Comparison of ENCODE assay signal across 8 mouse cellular contexts in the genomic region with DNA sequence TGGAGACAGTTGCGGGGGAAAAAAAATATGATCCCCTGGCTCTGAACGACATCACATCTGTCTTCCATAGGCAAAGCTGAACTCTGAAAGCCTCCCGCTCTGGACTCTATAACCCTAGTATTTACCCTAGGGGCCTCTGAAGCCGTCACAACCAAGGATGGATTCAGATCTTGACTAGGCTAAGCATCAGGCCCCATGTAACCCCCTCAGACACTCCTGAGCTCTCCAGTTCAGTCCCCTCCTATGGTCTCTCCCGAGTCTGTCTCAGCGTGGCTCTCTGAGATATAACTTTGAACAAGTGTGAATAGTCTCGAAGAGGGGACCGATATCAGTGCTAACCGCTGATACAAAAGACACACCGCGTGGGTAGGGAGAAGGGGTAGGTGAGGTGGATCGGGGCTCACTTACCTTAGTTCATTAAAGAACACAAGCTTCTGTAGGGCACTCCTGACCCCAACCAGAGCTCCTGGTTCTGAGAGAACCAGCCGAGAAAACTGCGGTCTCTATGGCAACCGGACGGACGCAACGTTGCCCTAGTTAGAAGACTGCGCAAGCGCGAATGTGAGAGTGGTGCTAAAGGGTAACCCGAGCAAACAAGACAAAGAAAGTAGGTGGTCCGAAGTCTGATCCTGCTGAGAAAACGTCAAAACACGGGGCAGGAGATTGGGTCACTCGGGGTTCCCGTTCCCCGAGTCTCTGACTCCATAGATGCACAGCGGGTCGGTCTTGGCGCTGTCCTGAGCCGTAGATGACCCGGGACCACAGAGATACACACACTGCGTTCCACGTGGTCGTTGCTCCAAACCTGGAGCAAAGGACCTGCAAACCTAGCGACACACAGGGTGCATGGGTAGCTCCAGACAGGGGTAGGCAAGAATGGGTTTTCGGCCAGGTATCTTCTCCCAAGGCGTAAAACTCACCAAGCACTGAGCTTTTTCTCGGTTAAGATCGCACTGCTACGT. TPM values are rescaled to one million over a fixed set of nuclear protein-coding genes. Genes with fewer than 3 reads are reported as not detected.
DNase-seq lines count a peak whose midpoint lies in the region; ATAC-seq lines count a peak whose summit lies in the region.

No protein-coding gene starts in this region.

- no peaks in the 10 kb centered on the region for H3K9me3 ChIP-seq in erythroblast, embryonic 14.5 days (ENCODE audit: control insufficient read depth, low read length)
- H3K9me3 ChIP-seq in heart, embryonic 10.5 days, result no peaks in the 10 kb centered on the region
- H3K9me3 ChIP-seq in limb, embryonic 10.5 days (replicated peaks), result no peaks in the 10 kb centered on the region

- ATAC-seq in erythroblast, adult 5-6 weeks (replicated peaks; ENCODE audit: low FRiP score, poor library complexity, severe bottlenecking), result no peak

- peak overlapping the region; percentile 1 for H3K4me3 ChIP-seq in erythroblast, embryonic 14.5 days (replicated peaks)
- peak overlapping the region; percentile 64 for H3K4me3 ChIP-seq in heart, embryonic 10.5 days
- peak overlapping the region; percentile 60 for H3K4me3 ChIP-seq in limb, embryonic 10.5 days

- peaks cover 20% of the 10 kb centered on the region for H3K27me3 ChIP-seq in erythroblast, embryonic 14.5 days (ENCODE audit: control insufficient read depth)
- no peaks in the 10 kb centered on the region for H3K27me3 ChIP-seq in heart, embryonic 10.5 days (ENCODE audit: insufficient read depth, poor library complexity, severe bottlenecking)
- H3K27me3 ChIP-seq in limb, embryonic 10.5 days (ENCODE audit: low read depth, poor library complexity, severe bottlenecking), result no peaks in the 10 kb centered on the region

- no peaks in the 10 kb centered on the region for H3K36me3 ChIP-seq in erythroblast, embryonic 14.5 days (ENCODE audit: control insufficient read depth)
- H3K36me3 ChIP-seq in heart, embryonic 10.5 days, result no peaks in the 10 kb centered on the region
- H3K36me3 ChIP-seq in limb, embryonic 10.5 days, result no peaks in the 10 kb centered on the region

- 12% methylated on average over 42 of the region's 42 CpGs for WGBS in heart, embryonic 10.5 days
- WGBS in limb, embryonic 10.5 days, result 15% methylated on average over 42 of the region's 42 CpGs

- H3K27ac ChIP-seq in heart, embryonic 10.5 days, result peak overlapping the region; percentile 86
- peak overlapping the region; percentile 91 for H3K27ac ChIP-seq in limb, embryonic 10.5 days

- DNase-seq in embryo, embryonic 11 days, result peak; percentile 97
- peak; percentile 86 for DNase-seq in heart, embryonic 10.5 days (ENCODE audit: low spot score)
- DNase-seq in kidney, adult 8-10 months, result peak; percentile 52 to 67
- peak; percentile 89 for DNase-seq in limb, embryonic 10.5 days (ENCODE audit: low spot score)
- peak; percentile 94 for DNase-seq in mesoderm, embryonic 11.5 days (ENCODE audit: low read depth, low spot score)
- peak; percentile 77 for DNase-seq in right cerebral cortex, postnatal 4 days

- H3K4me1 ChIP-seq in erythroblast, embryonic 14.5 days (ENCODE audit: control insufficient read depth), result peaks cover 3% of the 10 kb centered on the region; the same call in 1 of the 2 replicates
- H3K4me1 ChIP-seq in heart, embryonic 10.5 days, result 0 out of 2 replicates have a peak, but pooled peaks cover 3% of the 10 kb centered on the region
- peaks cover 14% of the 10 kb centered on the region for H3K4me1 ChIP-seq in limb, embryonic 10.5 days

RNA-seq across cellular contexts. Expression of gene Tekt1, which starts 0.6 kb away (rescaled TPM):
- not detected in 2 replicates for polyA plus RNA-seq in erythroblast, embryonic 14.5 days (2012)
- not detected in 2 replicates for total RNA-seq in erythroblast, adult 5-6 weeks (2015; ENCODE audit: low replicate concordance)
- total RNA-seq in erythroblast, adult 5-6 weeks (2017; ENCODE audit: low replicate concordance), result not detected in 2 replicates
- 0.39 and 2.0 TPM in 2 replicates for polyA plus RNA-seq in heart, embryonic 10.5 days (2016; fragmentation: Nextera tagmentation; extraction: Ambion mirVana)
- 5.0 and 5.4 TPM in 2 replicates for polyA plus RNA-seq in limb, embryonic 10.5 days (2016; fragmentation: Nextera tagmentation; extraction: Ambion mirVana)

RNA-seq across cellular contexts. Expression of gene Fbxo39, which starts 47.4 kb away (rescaled TPM):
- polyA plus RNA-seq in erythroblast, embryonic 14.5 days (2012), result not detected in 2 replicates
- not detected in 2 replicates for total RNA-seq in erythroblast, adult 5-6 weeks (2015; ENCODE audit: low replicate concordance)
- 0.70 and 1.3 TPM in 2 replicates for total RNA-seq in erythroblast, adult 5-6 weeks (2017; ENCODE audit: low replicate concordance)
- not detected in 2 replicates for polyA plus RNA-seq in heart, embryonic 10.5 days (2016; fragmentation: Nextera tagmentation; extraction: Ambion mirVana)
- not detected in 2 replicates for polyA plus RNA-seq in limb, embryonic 10.5 days (2016; fragmentation: Nextera tagmentation; extraction: Ambion mirVana)

RNA-seq across cellular contexts. Expression of gene Smtnl2, which starts 49.8 kb away (rescaled TPM):
- 0.01 TPM in 1 of 2 replicates, not detected in the other for polyA plus RNA-seq in erythroblast, embryonic 14.5 days (2012)
- total RNA-seq in erythroblast, adult 5-6 weeks (2015; ENCODE audit: low replicate concordance), result not detected in 2 replicates
- total RNA-seq in erythroblast, adult 5-6 weeks (2017; ENCODE audit: low replicate concordance), result not detected in 2 replicates
- 148 and 184 TPM in 2 replicates for polyA plus RNA-seq in heart, embryonic 10.5 days (2016; fragmentation: Nextera tagmentation; extraction: Ambion mirVana)
- 11.7 and 14.2 TPM in 2 replicates for polyA plus RNA-seq in limb, embryonic 10.5 days (2016; fragmentation: Nextera tagmentation; extraction: Ambion mirVana)

Comparison
In these comparisons a context has a peak if more than half of its experiments do, and no peak if none do; other contexts are left out.
1. H3K4me3 ChIP-seq: peak in every context shown above with its lines; median percentile 64 in heart, embryonic 10.5 days; 60 in limb, embryonic 10.5 days; 1 in erythroblast, embryonic 14.5 days.
2. RNA of gene Smtnl2, which starts 49.8 kb away (polyA plus RNA-seq): 148 to 184 TPM in heart, embryonic 10.5 days and 11.7 to 14.2 TPM in limb, embryonic 10.5 days; 0.01 TPM in erythroblast, embryonic 14.5 days; every median in the first group is over 10 times any median in the second.
3. Peak in every context shown above with its lines, with median percentiles within 50 percentile points of each other: DNase-seq.